Mouse (Mus musculus) fibroblast of lung, adult 2 months (primary cell): ENCODE measurements around the gene Nlk.

Experiments
- DNase-seq: peaks from one replicate; pipeline ENCODE4 v3.0.0-alpha.2; 2011; ENCODE audit warnings: low read depth

The Nlk gene

GRCm38 (mm10) chr11:78696777-78697752, at the start of gene Nlk:
TSS of gene Nlk (minus strand) at chr11:78697373.
- peak; percentile 98 for DNase-seq

- no peak for DNase-seq
Observed at GRCm38 (mm10) chr11:78746264-78746663, 49.1 kb upstream of the Nlk start.

- DNase-seq: no peak
Observed at GRCm38 (mm10) chr11:78745475-78745874, 48.3 kb upstream of the Nlk start.

- DNase-seq: no peak
Observed at GRCm38 (mm10) chr11:78742461-78742860, 45.3 kb upstream of the Nlk start.

GRCm38 (mm10) chr11:78741958-78742357, 44.8 kb upstream of the Nlk start:
- DNase-seq: no peak

- DNase-seq: no peak
Observed at GRCm38 (mm10) chr11:78739361-78739760, 42.2 kb upstream of the Nlk start.

- DNase-seq: no peak
Observed at GRCm38 (mm10) chr11:78736877-78737408, 39.8 kb upstream of the Nlk start.

- no peak for DNase-seq
Observed at GRCm38 (mm10) chr11:78735168-78735567, 38.0 kb upstream of the Nlk start.

GRCm38 (mm10) chr11:78732619-78733018, 35.4 kb upstream of the Nlk start:
- no peak for DNase-seq

GRCm38 (mm10) chr11:78730902-78731301, 33.7 kb upstream of the Nlk start:
- DNase-seq: no peak

- DNase-seq: no peak
Observed at GRCm38 (mm10) chr11:78728041-78728440, 30.9 kb upstream of the Nlk start.

- DNase-seq: no peak
Observed at GRCm38 (mm10) chr11:78726366-78726765, 29.2 kb upstream of the Nlk start.

GRCm38 (mm10) chr11:78724792-78725191, 27.6 kb upstream of the Nlk start:
- DNase-seq: no peak

- no peak for DNase-seq
Observed at GRCm38 (mm10) chr11:78721419-78721818, 24.2 kb upstream of the Nlk start.

GRCm38 (mm10) chr11:78717655-78718054, 20.5 kb upstream of the Nlk start:
- DNase-seq: no peak

- DNase-seq: no peak
Observed at GRCm38 (mm10) chr11:78708642-78709041, 11.5 kb upstream of the Nlk start.

- DNase-seq: no peak
Observed at GRCm38 (mm10) chr11:78706026-78706425, 8.9 kb upstream of the Nlk start.

GRCm38 (mm10) chr11:78703085-78703484, 5.9 kb upstream of the Nlk start:
- no peak for DNase-seq

- DNase-seq: no peak
Observed at GRCm38 (mm10) chr11:78702319-78702718, 5.1 kb upstream of the Nlk start.

GRCm38 (mm10) chr11:78697753-78698171, 589 bp upstream of the Nlk start:
- DNase-seq: peak; percentile 93

GRCm38 (mm10) chr11:78694249-78694648, 2.9 kb downstream of the Nlk start:
- no peak for DNase-seq

GRCm38 (mm10) chr11:78693307-78693706, 3.9 kb downstream of the Nlk start:
- no peak for DNase-seq

GRCm38 (mm10) chr11:78691201-78691600, 6.0 kb downstream of the Nlk start:
- no peak for DNase-seq
